Mouse (Mus musculus) lung, embryonic 14.5 days (tissue): ENCODE measurements around the gene Usp15. TPM values are rescaled to one million over a fixed set of nuclear protein-coding genes. Genes with fewer than 3 reads are reported as not detected.

Source experiments
- ATAC-seq: fragments of 200-750 bp; cut with Nextera tagmentation; 2 replicates; pipeline ENCODE4 v1.8.0; 2017; ENCODE audit warnings: mild to moderate bottlenecking, moderate TSS enrichment, moderate library complexity; ENCODE audit not compliant: insufficient read depth
- DNase-seq: peaks from one replicate; pipeline ENCODE4 v3.0.0-alpha.2; 2015
- H3K27ac ChIP-seq: fragments of 300-500 bp; sonication (generic); 2 replicates; pipeline ENCODE4 v1.5.1; 2014; ENCODE audit warnings: low read depth, mild to moderate bottlenecking, moderate library complexity
- H3K27me3 ChIP-seq: fragments of 300-500 bp; sonication (generic); 2 replicates; pipeline ENCODE4 v1.6.1; 2014; ENCODE audit warnings: low read length, control low read depth; ENCODE audit not compliant: insufficient read depth
- H3K36me3 ChIP-seq: fragments of 300-500 bp; sonication (generic); 2 replicates; pipeline ENCODE4 v1.6.1; 2014; ENCODE audit warnings: control low read depth; ENCODE audit not compliant: insufficient read depth
- H3K4me1 ChIP-seq: fragments of 300-500 bp; sonication (generic); 2 replicates; pipeline ENCODE4 v1.6.1; 2014; ENCODE audit warnings: antibody characterized with exemption, control low read depth; ENCODE audit not compliant: insufficient read depth
- H3K4me2 ChIP-seq: fragments of 300-500 bp; sonication (generic); 2 replicates; pipeline ENCODE4 v1.6.1; 2014; ENCODE audit warnings: mild to moderate bottlenecking
- H3K4me3 ChIP-seq: fragments of 300-500 bp; sonication (generic); 2 replicates; pipeline ENCODE4 v1.5.1; 2014; ENCODE audit warnings: low read depth, low read length
- H3K9ac ChIP-seq: fragments of 300-500 bp; sonication (generic); 2 replicates; pipeline ENCODE4 v1.6.1; 2014
- H3K9me3 ChIP-seq: fragments of 300-500 bp; sonication (generic); 2 replicates; pipeline ENCODE4 v1.6.1; 2016; ENCODE audit warnings: low read depth, low read length, control low read depth
- CTCF ChIP-seq: IDR thresholded peaks from 2 replicates; pipeline ENCODE4 v1.5.1; 2016; ENCODE audit warnings: antibody characterized with exemption, low read depth
- WGBS: fragments of 180-500 bp; shearing (Covaris S2); extraction: QIAGEN DNeasy Blood & Tissue Kit; methylation state at CpG from one replicate; pipeline ENCODE4 v1.1.7; 2014; 5-methylcytosine and 5-hydroxymethylcytosine counted together
- polyA plus RNA-seq: library from polyadenylated mRNA; unstranded; fragments of >200 nt; fragmentation: Nextera tagmentation; extraction: Ambion mirVana; gene quantifications from 2 replicates; pipeline ENCODE4 v1.2.1, GENCODE M21; 2014

Gene Usp15
- polyA plus RNA-seq, 1 experiment from 2014 or later = 81.1 TPM

DNA sequence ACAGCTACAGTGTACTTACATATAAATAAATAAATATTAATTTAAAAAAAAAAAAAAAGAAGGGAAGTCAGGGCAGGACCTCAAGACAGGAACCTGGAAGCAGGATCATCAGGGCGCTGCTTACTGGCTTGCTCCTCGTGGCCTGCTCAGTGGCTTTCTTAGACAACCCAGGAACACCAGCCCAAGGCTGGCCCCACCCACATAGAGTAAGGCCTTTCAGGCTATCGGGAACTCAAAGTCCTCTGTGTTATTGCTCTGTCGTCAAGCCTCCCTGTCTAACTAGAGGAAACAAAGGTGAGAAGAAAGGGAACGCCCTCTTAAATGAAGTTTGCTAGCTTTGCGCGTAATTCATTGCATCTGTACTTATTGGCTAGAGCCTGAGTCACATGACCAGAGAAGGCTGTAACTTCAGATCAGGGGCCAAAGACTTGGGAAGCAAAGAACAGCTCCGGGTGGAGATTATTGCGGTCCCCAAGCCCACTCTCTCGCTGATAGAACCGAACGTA lies 107.3 kb downstream of the Usp15 start:
- H3K4me2 ChIP-seq = no peak overlapping the region
- ATAC-seq = no peak

DNA sequence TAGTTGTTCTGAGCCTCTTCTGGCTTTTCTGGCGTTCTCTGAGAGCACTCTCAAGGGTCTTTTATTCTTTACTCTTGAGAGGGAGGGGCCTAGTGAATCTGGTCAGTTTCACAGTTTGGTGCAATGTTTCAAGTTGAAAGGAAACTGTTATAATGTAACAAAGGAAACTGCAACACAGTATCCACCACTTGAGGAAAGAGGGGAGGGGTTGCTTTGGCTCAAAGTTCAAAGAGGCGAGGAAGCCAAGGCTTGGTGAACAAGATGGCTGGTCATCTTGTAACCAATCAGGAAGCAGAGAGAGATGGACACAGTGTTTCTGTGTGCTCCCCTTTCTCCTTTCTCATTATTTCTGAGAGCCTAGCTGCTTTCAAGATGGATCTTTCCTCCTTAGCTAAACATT lies 109.9 kb downstream of the Usp15 start:
- Histone ChIP-seq H3K4me2 (no peak overlapping the region), H3K4me3 (no peak overlapping the region), H3K9me3 (no peaks in the 10 kb centered on the region), H3K27me3 (no peaks in the 10 kb centered on the region), H3K9ac (no peak overlapping the region), H3K36me3 (no peaks in the 10 kb centered on the region), H3K27ac (no peak overlapping the region), H3K4me1 (no peaks in the 10 kb centered on the region; the same call in 1 of the 2 replicates)
- WGBS = 77% methylated on average over 2 of the region's 2 CpGs
- no peak for ATAC-seq
- no peak for TF ChIP-seq CTCF
- no peak for DNase-seq

More for the DNA sequence above, 107.3 kb downstream of the Usp15 start:
- DNase-seq = no peak
- 78% methylated on average over 12 of the region's 12 CpGs for WGBS
- H3K4me1 ChIP-seq = no peaks in the 10 kb centered on the region; the same call in 1 of the 2 replicates
- no peaks in the 10 kb centered on the region for H3K36me3 ChIP-seq
- H3K9ac ChIP-seq = no peak overlapping the region
- H3K27me3 ChIP-seq = no peaks in the 10 kb centered on the region
- H3K27ac ChIP-seq = no peak overlapping the region
- no peak overlapping the region for H3K4me3 ChIP-seq
- no peak for TF ChIP-seq CTCF
- no peaks in the 10 kb centered on the region for H3K9me3 ChIP-seq

DNA sequence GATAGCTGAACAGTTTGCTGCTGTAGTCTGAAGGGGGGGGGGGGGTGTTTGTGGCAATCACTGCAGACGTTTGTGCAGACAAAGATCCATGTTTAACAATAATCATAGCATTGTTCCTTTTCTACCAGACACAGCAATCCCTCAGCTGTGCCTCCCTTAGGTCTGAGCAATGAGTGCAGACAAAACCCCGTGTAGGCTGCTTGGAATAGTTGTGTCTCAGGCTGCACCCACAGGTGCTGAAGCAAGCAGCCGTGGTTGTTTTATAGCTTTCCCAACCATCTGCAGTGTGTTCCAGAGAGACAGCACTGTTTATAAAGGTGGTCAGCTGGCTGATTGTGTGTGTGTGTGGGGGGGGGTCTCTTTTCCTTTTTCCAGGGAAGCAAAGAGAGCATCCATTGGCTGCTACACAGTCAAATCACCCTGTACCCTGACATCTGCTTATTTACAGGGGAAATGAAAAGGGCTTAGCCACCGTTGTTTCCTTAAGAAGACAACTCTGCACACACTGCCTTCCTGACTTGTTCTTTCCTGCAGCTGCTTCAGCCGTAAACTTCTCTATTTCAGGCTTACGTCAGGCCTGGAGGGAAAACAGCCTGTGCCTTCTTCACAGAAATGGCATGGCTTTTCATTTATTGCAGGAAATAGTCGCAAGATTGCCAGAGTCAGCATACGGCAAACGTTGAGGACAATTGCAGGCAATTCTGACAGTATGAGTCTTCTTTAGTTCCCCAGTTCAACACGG lies 111.7 kb downstream of the Usp15 start:
- no peak overlapping the region for H3K4me3 ChIP-seq
- no peak overlapping the region for H3K9ac ChIP-seq
- DNase-seq (no peak), ATAC-seq (no peak)
- H3K9me3 ChIP-seq = no peaks in the 10 kb centered on the region
- no peaks in the 10 kb centered on the region; the same call in 1 of the 2 replicates for H3K4me1 ChIP-seq
- no peak overlapping the region for H3K4me2 ChIP-seq
- H3K27me3 ChIP-seq = no peaks in the 10 kb centered on the region
- no peaks in the 10 kb centered on the region for H3K36me3 ChIP-seq
- no peak overlapping the region for H3K27ac ChIP-seq
- TF ChIP-seq CTCF = no peak
- 48% methylated on average over 10 of the region's 10 CpGs for WGBS

DNA sequence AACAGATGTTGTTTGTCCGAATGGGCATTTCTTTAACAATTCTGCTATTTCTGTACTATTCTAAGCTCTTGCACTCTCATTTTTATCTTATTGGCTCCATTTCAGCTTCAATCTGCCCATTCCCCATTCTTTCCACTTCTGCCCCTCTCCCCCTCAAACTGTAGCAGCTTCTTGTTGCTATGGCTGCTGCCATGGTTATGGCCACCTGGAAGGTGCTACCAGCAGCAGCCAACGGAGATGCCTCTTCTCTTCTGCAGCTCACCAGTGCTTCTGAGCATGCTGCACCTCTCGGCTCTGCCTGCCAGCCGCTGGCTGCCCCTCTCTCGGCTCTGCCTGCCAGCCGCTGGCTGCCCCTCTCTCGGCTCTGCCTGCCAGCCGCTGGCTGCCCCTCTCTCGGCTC lies 112.5 kb downstream of the Usp15 start:
- Histone ChIP-seq H3K36me3 (no peaks in the 10 kb centered on the region), H3K4me1 (no peaks in the 10 kb centered on the region; the same call in 1 of the 2 replicates), H3K9ac (no peak overlapping the region), H3K27ac (no peak overlapping the region), H3K4me3 (no peak overlapping the region), H3K9me3 (no peaks in the 10 kb centered on the region), H3K27me3 (no peaks in the 10 kb centered on the region), H3K4me2 (no peak overlapping the region)
- TF ChIP-seq CTCF = no peak
- no peak for ATAC-seq
- WGBS = 55% methylated on average over 9 of the region's 9 CpGs
- DNase-seq = no peak

DNA sequence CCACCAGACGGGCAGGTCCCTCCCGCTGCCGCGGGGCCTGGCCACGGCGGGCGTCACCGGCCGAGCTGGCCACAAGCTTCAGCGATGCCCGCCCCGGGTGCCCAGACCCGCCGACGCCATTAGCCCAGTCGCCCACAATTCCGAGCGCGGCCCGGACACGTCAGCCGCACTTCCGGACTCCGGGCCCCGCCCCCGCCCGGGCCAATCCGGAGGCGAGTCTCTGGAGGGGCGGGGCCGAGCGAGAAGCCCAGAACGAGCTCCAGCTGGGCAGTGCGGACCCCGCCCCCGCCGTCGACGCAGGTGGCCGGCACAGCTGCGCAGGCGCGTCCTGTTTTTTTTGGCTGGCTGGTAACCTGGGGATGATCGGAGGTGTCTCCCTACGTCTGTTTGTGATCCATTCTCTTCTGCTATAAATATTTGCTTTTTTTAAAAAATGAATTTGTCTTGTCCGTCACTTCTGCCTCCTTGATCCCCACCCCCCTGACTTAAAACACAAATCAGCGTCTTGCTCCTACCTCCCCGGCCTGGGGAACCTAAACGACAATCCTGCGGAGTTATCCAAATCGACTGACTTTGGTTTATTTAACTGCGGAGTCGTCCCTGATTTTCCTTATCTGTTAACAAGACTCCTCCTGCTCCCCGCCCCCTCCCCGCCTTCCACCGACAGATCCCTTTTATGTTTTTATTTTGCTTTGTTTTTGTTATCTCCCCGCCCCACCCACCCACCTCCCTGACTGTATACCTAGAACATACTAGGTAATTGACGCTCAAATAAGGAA lies 120.4 kb downstream of the Usp15 start, which contains the start of gene Mon2:
Mon2 (minus strand) TSS at position 261 of the 779 bp plus-strand sequence.
- under 1% methylated on average over 51 of the region's 58 CpGs for WGBS
- ATAC-seq = peak; percentile 99
- TF ChIP-seq CTCF = no peak

DNA sequence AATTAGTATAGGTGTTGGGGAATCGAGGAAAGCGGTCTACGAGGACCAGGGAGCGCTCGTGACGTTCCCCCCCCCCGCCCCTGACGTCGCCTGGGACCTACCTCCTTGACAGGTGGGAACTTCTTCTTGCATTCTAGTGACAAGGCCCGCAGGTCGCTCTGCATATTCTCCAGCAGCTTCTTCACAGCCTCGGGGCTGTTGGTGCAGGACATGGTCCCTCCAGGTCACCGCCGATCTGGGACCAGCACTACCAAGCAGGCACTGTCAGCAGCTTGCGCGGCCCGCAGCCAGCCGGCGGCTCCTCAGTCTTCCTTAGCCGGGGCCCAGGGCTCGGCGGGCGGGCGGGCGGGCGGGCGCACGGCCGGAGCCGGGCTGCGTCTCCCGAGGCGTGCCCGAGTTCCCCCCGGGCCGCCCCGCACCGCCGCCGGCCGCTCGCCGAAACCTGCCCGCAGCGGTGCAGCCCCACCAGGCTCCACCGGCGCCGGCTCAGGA lies 121.0 kb downstream of the Usp15 start:
- H3K4me3 ChIP-seq = peak overlapping the region; percentile 97
- ATAC-seq (peak; percentile 77), DNase-seq (peak; percentile 36)
- TF ChIP-seq CTCF = no peak
- 1% methylated on average over 48 of the region's 48 CpGs for WGBS
- no peaks in the 10 kb centered on the region for H3K36me3 ChIP-seq
- peak overlapping the region; percentile 85 for H3K4me2 ChIP-seq
- H3K9me3 ChIP-seq = no peaks in the 10 kb centered on the region
- H3K27ac ChIP-seq = peak overlapping the region; percentile 69
- no peaks in the 10 kb centered on the region for H3K27me3 ChIP-seq
- peaks cover 9% of the 10 kb centered on the region; the same call in 1 of the 2 replicates for H3K4me1 ChIP-seq
- peak overlapping the region; percentile 89 for H3K9ac ChIP-seq

More for the DNA sequence above, 120.4 kb downstream of the Usp15 start, which contains the start of gene Mon2:
- peak within 1 kb of the TSS; percentile 69 for H3K27ac ChIP-seq
- peak; percentile 97 for DNase-seq
- peak within 1 kb of the TSS; percentile 89 for H3K9ac ChIP-seq
- H3K36me3 ChIP-seq = no peaks in the 10 kb centered on the region
- H3K4me3 ChIP-seq = peak within 1 kb of the TSS; percentile 97
- H3K4me1 ChIP-seq = peaks cover 9% of the 10 kb centered on the region; the same call in 1 of the 2 replicates
- peak within 1 kb of the TSS; percentile 85 for H3K4me2 ChIP-seq
- H3K27me3 ChIP-seq = no peaks in the 10 kb centered on the region
- no peaks in the 10 kb centered on the region for H3K9me3 ChIP-seq
